Mouse (Mus musculus): ENCODE results near the gene Cracr2a.
"Not testable (repeated sequence)": the region's sequence is repeated elsewhere in the genome, so short reads cannot be mapped to it uniquely, and the experiment has no call there.

Gene Cracr2a

DNA sequence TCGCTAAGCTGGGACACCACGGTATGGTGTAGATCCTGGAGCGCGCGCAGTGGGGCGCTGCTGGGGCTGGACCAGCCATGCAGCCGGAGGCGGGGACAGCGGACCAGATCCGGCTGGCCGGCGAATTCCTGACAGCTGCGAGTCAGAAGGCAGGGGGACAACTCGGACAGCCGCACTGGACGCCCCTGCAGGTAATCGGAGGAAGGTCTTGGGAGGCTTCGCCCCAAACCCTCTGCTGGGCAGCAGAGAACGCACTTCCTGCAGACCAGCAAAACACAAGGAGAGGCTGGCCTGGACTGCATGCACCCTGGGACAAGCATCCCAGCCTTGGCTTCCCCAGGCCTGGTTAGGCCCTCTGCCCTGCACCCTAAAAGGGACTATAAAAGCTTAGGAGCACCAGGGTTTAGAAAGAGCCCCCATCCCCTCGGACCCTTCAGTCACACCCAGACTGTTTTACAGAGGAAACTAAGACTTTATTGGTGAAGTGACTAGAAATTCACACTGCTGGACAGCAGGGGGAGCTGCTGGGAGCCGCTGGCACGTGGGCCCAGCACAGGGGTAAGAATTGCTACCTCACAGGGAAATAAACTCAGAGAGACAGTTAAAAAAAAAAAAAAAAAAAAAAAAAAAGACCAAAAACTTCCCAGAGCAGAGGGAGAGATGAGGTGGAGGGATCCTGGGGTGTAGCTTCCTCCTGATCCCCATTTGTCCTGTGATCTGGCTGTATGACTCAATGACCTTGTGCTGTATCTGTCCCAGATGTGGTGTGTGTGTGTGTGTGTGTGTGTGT lies at the start of gene Cracr2a:
TSS of gene Cracr2a (plus strand) at position 108 of the 790 bp plus-strand sequence.
- DNase-seq (ENCODE audit: low spot score) = peak; percentile 88

DNA sequence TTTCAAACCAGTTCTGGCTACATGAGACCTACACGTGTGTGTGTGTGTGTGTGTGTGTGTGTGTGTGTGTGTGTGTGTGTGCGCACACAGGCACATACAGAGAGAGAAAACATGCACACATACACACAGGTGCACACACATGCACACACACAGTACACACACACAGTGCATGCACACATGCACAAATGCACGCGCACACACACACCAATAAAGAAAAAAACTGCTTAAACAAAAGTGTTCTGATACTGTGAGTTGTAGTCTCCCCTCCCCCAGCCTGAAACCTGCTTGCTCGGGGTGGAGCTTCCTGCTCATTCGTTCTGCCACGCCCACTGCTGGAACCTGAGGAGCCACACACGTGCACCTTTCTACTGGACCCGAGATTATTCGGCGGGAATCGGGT lies 47.4 kb upstream of the Cracr2a start:
- DNase-seq (ENCODE audit: low spot score) = not testable (repeated sequence)

DNA sequence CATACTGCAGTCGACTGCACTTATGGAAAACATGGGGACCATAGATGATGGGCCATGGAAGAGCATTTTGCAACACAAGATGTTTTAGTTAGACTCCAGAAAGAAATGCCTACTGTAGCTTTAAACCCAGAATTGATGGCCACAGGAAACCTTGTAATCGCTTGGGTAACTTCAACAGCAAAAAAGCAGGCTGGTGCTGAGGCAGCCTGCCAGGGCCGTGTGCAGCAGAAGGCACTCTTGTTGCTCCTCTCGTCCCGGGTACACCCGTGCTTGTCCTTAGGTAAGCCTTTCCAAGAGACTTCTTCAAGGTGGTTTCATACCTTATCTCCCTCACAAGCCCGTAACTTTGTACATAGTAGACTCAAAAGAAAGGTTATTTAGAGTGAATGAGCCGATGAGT lies 40.0 kb upstream of the Cracr2a start:
- DNase-seq (ENCODE audit: low spot score) = no peak

DNA sequence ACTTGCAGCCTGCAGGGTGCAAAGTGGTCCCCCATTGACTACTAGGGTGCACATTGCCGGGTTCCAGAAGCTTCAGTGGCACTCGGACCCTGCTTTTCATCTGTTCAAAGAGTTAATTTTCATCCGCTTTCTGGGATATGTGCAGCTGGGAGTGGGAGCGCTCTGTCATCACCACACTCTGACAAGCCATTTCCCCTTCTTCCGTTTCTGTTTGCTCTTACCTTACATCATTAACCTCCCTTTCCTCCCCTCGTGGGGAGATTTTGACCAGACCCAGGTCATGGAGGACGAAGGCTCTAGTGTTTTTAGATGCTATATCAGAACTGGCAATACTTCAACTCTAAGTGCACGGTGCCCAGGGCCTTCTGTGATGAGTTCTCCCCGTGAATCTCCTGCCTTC lies 38.8 kb upstream of the Cracr2a start:
- DNase-seq (ENCODE audit: low spot score) = no peak

DNA sequence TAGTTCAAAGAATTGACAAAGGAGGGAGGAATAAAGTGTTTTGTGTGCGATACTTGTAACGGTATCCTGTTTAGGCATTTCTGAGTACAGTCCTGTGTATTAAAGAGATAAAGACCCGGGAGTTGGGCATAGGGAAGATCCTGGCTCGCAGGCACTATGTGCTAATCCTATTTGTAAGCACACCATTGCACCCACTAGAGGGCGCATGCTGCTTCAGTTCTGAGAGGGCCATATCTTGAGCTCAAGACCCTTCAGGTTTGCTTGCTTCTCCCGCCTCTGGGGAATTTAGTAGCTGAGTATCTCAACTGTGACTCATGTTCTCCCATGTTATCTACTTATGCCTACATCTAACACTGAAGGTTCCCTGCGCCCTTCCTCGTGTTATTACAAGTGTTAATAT lies 36.7 kb upstream of the Cracr2a start:
- DNase-seq (ENCODE audit: low spot score) = peak; percentile 88

DNA sequence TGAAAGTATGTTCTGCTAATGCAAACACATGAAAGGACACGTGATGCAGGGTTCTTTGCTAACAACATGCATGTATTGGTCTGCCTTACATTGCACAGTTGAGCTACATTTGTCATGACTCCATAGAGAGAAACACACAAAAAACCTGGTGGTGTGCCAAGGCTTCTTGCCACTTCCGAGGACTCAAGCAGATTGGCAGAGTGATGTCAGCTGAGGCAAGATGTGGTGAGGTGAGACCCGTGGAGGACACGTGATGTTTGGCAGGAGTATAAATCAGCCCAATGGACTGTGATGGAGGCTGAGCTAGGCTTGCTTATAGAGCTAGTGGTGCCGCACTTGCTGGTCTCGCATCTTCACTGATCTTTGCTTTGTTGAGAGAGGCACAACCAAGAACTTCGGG lies 32.5 kb upstream of the Cracr2a start:
- no peak for DNase-seq (ENCODE audit: low spot score)

DNA sequence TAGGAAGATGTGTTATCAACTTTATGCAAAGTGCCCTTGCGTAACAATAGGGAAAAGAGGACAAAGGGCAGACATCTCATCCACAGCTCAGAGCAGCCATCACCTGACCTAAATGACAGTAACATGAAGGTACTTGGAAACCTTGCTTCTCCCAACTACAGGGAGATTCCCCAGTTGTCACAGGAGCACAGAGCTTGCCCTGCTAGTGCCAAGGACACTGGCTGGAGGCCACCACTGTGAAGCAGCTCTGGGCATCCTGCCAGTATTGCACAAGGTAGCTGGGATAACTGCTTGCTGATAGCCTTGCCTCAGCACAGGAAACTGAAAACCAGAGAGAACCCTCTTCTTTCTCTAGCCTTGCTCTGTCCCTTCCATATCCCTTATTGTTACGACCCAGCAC lies 31.7 kb upstream of the Cracr2a start:
- DNase-seq (ENCODE audit: low spot score) = no peak

DNA sequence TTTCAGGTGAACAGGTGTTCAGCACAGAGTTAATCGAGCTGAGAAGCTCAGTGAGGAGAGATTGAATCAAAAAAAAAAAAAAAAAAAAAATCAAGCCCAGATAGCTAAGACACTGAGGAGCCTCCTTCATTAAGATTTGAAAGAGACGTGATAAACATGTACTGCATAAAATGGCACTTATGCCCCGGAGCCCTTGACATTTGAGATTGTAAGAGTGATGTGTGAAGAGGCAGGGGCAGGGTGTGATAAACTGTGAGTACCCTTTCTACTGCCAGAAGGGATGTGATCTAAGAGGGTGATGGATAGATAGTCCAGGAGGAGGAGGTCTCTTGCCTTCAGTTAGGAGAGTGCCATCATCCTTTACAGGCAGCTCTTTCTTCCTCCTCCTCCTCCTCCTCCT lies 30.9 kb upstream of the Cracr2a start:
- no peak for DNase-seq (ENCODE audit: low spot score)

DNA sequence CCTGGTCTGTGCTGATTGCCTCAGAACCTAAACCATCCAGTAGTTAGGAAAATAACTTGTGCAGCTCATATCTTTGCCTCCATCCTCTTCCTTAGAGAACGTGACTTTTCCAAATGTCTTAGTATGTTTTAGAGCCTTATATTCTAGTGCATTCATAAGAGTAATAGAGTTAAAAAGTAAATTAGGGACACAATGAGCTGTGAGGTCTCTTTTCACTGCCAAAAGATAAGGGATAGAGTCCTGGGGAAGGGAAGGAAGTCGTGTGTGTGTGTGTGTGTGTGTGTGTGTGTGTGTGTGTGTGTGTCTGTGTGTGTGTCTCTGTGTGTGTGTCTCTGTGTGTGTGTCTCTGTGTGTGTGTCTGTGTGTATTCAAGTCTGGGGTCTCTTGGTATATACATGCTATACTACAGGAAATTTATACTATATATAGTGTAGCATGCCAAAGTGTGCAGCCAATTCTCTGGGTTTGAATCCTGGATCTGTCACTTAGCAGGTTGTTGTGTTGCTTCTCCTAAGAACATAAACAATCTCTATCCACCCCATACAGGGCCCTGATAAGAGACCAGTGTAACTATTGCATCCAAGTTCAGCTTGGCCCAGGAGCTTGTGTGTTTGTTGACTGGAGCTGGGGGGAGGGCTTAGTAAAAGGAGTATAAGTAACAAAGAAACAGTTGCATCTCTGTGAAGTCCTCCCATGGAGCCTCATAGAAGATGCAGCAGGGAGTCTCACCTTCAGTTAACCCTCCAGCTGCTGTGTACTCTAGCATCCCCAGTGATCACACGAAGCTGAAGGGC lies 29.5 kb upstream of the Cracr2a start:
- DNase-seq (ENCODE audit: low spot score) = no peak

DNA sequence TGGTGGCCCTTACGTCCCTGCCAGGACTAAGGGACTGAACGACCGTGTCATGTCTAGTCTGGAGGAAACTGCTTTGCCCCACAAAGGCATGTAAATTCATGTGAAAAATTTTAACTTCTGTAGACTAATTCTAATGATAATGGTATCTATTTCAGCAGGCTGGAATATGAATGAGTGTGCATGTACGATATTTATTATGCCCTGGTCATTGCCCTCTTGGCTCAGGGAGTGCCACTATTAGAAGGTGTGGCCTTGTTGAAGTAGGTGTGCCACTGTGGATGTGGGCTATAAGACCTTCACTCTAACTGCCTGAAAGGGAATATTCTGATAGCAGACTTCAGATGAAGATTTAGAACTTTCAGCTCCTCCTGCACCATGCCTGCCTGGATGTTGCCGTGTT lies 28.8 kb upstream of the Cracr2a start:
- DNase-seq (ENCODE audit: low spot score) = no peak

DNA sequence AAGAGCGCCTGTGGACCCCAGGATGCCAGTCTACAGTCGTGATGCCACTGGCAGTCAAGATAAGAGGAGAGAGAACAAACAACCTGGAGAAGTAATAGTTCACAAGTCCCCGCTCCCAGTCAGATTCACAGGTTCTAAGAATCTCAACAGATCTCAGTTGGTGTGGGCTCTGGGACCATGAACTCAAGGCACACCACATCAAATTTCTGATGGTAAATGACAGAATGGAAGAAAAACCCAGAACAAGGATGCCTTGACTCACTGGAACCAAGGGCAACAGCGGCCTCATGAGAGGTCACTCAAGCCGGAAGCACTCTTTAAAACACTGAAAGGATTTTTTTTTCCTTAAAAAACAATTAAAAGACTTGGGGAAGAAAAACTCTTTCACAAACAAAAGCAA lies 27.4 kb upstream of the Cracr2a start:
- DNase-seq (ENCODE audit: low spot score) = no peak

DNA sequence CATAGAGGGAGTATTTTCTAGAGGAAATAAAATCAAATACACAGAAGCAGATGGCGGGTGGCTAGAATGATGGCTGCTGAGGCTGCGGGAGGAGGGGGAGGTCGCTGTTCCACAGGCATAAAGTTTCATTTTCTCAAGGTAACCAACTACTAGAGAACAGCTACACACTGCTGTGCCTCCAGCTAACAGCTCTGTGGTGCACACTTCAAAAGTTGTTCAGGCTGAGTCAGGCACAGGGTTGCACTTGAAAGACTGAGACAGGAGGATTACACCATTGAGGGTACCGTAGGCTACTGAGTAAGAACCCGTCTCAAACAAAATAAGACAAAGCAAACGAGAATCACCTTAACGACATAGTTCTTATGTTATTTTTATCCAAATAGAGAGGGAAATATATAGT lies 24.1 kb upstream of the Cracr2a start:
- no peak for DNase-seq (ENCODE audit: low spot score)

DNA sequence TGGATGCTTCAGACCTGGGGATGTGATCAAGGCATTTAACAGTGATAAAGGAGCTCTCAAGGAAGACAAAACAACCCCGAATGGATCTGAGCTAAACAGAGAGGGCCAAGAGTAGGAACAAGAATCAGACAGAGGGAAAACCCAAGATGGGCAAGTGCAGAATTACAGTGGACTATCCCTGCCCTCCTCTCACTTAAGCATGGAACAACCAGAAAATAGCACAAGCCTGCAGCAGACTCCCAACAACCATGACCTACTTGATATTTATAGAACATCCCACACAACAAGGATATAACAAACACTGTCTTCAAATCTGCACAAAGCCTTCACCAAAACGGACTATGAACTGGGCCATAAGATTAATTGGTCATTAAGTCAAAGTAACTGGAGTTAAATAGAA lies 23.0 kb upstream of the Cracr2a start:
- no peak for DNase-seq (ENCODE audit: low spot score)

DNA sequence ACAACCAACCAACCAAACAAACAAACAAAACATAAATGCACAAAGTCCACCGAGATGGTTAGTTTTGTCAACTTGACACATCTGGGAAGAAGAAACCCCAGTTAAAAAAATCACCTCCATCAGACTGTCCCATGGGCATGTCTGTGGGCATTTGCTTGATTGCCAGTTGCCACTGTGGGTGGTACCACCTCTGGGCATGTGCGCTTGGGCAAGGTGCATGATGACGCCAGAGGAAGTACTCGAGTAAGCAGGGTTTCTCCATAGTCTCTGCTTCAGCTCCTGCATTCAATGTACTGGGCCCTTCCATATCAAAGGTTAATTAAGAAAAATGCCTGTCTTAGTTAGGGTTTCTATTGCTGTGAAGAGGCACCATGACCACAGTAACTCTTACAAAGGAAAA lies 21.9 kb upstream of the Cracr2a start:
- no peak for DNase-seq (ENCODE audit: low spot score)

DNA sequence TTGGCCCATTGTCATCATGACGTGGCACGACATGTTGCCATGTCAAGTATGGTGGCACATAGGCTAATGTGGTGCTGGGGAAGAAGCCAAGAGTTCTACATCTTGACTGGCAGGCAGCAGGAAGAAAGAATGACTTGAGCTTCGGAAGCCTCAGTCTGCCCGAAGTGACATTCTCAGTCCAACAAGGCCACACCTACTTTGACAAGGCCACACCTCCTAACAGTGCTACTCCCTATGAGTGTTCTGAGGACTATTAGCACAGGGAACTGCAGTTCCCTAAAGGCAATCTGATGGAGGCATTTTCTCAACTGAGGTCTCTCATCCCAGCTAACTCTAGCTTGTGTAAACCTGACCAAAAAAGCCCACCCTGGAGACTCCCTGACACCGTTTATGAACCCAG lies 21.5 kb upstream of the Cracr2a start:
- DNase-seq (ENCODE audit: low spot score) = no peak

DNA sequence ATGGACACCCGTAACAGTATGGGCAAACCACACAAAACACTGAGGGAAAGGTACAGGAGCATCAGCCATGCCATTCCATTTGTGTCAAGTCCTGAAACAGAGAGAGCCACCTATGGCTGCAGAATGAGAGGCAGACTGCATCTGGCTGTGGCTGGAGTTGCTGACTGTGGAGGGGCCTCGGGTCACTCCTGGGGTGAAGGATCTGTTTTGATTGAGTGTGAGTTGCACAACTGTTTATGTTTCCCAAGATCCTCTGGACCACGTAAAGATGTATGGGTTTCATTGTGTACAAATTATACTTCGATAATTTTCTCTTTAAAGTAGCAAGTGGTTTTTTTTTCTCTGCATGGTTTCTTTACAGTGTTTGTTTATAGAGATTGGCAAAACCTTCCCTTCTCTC lies 20.6 kb upstream of the Cracr2a start:
- DNase-seq (ENCODE audit: low spot score) = no peak

DNA sequence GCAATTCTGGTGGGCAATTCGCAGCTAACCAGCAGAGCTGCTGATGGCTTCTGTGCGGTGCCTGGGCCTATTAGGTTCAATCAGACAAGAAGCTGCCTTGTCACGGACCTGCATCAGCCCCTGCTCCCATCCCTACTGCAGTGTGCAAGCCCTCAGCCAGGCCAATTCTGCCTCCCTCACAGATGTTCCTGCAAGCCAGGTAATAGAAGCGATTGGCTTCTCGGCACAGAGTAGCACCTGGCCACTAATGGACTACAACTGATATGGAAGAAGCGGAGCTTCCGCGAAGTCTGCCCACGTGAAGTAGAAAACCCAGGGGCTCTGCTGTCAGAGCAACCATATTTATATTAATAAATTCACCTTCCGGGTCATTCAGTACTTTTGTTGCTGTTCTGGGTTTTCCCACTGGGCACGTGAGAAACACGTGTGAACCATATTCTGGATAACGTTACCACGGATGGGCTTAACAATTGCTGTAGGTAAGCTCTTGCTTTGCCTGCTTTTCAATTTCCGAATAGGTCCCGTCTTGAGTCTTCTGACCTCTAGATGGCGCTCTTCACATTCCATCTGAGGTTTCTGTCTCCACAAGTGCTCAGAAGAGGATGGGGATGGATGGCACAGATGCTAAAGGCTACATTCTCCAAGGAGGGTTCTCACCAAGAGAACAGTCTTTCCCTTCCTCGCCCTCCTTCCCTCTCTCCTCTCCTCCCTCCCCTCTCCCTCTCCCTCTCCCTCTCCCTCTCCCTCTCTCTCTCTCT lies 19.3 kb upstream of the Cracr2a start:
- peak; percentile 91 for DNase-seq (ENCODE audit: low spot score)

DNA sequence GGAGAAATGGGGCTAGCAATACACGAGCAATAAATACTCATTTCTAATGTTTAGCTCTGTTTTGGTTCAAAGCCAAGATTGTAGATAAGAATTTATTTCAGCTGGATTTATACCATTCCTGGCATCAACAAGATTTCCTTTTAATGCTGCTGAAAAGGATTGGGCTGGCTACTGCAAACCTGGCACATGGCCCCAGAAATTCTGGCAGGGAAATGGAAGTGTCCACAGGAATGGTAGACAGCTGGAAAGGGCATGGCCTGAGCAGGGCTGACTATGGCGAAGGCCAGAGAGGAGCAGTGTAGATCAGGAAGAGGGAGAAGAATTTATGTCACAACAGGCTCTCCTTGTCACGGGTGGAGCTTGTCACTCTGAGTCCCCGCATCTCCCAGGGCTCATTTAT lies 14.5 kb upstream of the Cracr2a start:
- DNase-seq (ENCODE audit: low spot score) = no peak

DNA sequence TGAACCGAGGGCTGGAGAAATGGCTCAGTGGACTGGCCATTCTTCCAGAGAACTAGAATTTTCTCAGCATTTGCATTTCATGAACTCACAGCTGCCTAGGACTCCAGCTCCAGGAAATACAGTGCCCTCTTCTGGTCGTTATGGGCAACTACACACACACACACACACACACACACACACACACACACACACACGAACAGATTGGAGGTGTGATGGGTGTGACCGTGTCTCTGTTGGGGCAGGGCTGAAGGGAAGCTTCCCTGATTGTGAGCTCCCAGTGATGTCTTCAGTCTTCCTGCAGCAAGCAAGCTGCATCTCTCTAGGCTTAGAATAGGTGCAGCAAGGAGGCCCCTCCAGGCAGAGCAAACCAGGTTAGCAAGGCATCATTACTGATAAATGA lies 8.2 kb upstream of the Cracr2a start:
- no peak for DNase-seq (ENCODE audit: low spot score)

DNA sequence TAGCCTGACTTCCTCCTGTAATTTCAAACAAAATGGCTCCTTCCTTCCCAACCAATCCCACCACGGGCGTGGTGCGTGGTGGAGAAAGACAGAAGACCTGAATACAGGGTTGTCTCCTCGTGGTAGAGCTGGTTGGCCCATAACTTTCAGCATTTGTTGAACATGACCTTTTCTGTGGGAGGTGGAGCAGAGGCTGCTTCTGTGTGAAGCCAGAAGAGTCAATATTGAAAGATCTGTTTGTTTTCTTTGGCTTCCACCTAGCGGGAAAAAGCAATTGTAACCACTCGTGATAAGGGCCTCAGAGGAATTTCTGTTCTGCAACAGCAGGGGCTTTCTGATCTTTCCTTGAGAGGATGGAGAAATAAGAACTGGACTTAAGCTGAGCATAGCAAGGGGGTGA lies 5.6 kb upstream of the Cracr2a start:
- no peak for DNase-seq (ENCODE audit: low spot score)

DNA sequence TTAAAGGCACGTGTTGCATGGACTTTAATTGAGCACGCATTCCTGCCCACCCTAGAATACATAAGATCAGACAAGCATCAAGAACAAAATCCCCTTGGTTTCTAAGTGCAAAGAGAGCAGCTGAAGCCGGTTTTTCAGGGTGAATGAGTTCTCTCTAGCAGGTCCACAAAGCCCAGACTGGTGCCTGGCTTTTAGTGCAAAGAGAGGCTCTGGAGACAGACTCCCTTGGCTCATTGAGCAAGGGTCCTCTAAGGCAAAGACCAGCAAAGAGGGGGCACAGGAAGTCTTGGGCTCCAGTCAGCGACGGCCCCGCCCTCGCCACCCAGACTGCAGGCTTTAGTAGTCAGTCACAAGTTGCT lies 287 bp upstream of the Cracr2a start:
- DNase-seq (ENCODE audit: low spot score) = no peak

DNA sequence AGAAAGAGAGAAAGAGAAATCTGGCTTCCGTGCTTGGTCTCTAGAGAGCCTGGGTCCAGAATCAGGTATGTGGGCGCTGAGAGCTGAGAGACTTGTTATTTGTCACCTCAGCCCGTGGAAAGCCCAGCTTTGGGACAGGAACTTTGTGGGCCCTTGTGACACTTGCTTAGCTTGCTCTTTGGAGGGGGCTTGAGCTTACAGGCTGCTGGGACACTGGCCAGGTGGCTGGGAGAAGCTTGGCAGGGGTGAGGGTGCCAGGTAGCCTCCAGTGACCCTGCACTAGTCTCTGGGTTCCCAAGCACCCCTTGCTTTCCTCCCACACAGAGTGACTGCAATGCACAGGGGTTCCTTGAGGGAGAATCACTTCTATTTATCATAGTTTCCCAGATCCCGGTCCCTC lies 2.4 kb downstream of the Cracr2a start:
- DNase-seq (ENCODE audit: low spot score) = no peak

Data from embryo, embryonic 10.5 days (tissue).